Mouse (Mus musculus): ENCODE data around the gene Sntg2. TPM values are rescaled to one million over a fixed set of nuclear protein-coding genes. Genes with fewer than 3 reads are reported as not detected.

Gene Sntg2
- polyA plus RNA-seq, 1 experiment from 2014 or later: 7.8 TPM

DNA sequence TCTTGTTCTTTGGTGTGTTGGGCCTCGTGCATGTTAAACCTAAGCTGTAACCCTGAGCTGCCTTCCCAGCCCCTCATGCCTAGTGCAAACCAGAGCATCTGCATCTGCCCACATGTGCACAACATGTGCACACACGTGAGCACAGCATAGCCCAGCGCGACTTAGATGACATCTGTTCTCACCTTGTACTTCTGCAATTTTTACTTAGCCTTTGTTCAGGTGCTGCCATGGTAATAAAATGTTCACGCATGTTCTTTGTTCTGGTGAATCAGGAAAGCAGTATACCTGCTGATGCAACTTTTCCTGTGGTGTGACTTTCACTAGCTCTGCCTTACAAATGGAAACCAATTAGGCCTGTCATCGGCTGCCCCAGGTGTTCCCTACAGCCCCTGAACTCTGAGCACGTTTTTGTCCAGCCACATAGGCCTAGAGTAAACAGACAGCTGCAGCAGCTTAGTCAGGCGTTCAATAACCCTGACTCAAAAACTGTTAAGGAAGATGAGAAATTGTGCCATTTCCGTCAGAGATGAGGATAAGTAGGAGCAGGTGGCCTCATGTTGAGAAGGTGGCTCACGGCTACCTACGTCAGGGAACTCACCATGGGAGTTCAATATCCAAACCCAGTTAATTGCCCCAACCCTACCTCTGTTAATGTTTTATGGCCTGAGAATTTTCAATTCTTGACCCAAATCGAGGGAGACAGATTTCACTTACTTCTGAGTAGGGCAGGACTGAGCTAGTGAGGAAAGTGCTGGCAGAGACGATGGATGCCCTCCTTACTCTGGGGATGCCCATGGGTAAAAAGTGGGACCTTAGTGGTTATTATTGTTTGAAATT is 80.2 kb downstream of the Sntg2 start:
- Histone ChIP-seq H3K27me3 (ENCODE audit: insufficient read depth, low read length) (no peaks in the 10 kb centered on the region), H3K36me3 (ENCODE audit: insufficient read depth, low read length) (no peaks in the 10 kb centered on the region), H3K9me3 (ENCODE audit: low read length) (no peaks in the 10 kb centered on the region), H3K4me2 (replicated peaks; ENCODE audit: low read depth, low read length) (no peak overlapping the region), H3K4me1 (ENCODE audit: insufficient read depth, low read length) (no peaks in the 10 kb centered on the region), H3K9ac (replicated peaks; ENCODE audit: low read length) (no peak overlapping the region), H3K4me3 (ENCODE audit: low read length) (no peak overlapping the region), H3K27ac (ENCODE audit: low read length) (no peak overlapping the region)
- 73% methylated on average over 13 of the region's 13 CpGs for WGBS
- no peak for ATAC-seq (ENCODE audit: low FRiP score, low TSS enrichment)

DNA sequence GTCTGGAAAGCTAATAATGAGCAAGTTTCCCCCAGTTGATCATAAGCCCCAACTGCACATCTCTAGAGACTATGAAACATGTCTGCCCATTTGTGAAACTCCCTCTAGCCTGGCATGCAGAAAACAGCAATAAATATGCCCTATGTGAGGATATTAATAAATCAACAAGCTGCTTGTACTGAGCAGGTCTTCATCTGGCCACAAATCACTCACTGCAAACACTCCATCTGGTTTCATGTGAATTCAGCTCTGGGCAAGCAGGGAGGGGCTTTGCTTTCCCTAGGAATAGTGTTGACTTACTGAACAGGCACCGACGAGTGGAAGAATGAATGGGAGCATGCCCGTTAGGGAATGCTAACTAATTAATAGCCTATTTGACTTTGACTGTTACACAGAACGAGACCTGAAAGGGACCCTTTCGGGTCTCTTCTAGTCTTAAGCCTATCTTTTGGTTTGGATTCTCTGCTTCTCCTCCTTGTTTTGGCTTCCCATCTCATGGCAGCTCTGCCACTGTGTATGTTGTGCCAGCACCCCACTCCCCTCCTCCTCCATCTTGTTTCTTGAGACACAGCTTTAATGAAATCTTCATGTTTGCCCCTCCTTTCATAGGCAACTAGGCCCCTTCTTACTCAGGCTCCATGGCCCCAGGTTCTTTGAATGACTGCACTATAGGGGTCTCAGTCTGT is 86.1 kb downstream of the Sntg2 start:
- Histone ChIP-seq H3K4me1 (ENCODE audit: insufficient read depth, low read length) (no peaks in the 10 kb centered on the region), H3K36me3 (ENCODE audit: insufficient read depth, low read length) (no peaks in the 10 kb centered on the region), H3K27me3 (ENCODE audit: insufficient read depth, low read length) (no peaks in the 10 kb centered on the region), H3K4me3 (ENCODE audit: low read length) (no peak overlapping the region), H3K9me3 (ENCODE audit: low read length) (no peaks in the 10 kb centered on the region), H3K4me2 (replicated peaks; ENCODE audit: low read depth, low read length) (no peak overlapping the region), H3K27ac (ENCODE audit: low read length) (no peak overlapping the region), H3K9ac (replicated peaks; ENCODE audit: low read length) (no peak overlapping the region)
- no peak for ATAC-seq (ENCODE audit: low FRiP score, low TSS enrichment)
- 44% methylated on average over 5 of the region's 5 CpGs for WGBS

DNA sequence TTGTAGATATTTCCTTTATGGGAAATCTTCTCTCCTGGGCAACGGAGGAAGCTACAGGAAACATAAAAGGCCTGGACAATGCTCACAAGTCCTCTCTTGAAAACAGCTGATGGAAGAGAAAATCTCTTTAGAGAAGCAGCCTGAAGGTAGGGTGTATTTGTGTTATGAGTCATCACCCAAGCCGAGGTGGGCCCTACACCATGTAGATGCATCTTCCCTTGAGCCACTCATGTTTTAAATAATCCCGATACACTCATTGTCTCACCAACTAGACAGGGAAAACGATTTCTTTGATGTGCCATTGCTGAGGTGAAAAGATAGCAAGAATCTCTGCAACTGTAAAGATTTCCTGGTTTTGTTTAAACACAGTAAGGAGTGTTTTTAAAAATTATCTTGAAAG is 89.4 kb downstream of the Sntg2 start:
- Histone ChIP-seq H3K27ac (ENCODE audit: low read length) (no peak overlapping the region), H3K27me3 (ENCODE audit: insufficient read depth, low read length) (no peaks in the 10 kb centered on the region), H3K4me3 (ENCODE audit: low read length) (no peak overlapping the region), H3K4me1 (ENCODE audit: insufficient read depth, low read length) (no peaks in the 10 kb centered on the region), H3K9me3 (ENCODE audit: low read length) (no peaks in the 10 kb centered on the region), H3K9ac (replicated peaks; ENCODE audit: low read length) (no peak overlapping the region), H3K36me3 (ENCODE audit: insufficient read depth, low read length) (no peaks in the 10 kb centered on the region), H3K4me2 (replicated peaks; ENCODE audit: low read depth, low read length) (no peak overlapping the region)
- ATAC-seq (ENCODE audit: low FRiP score, low TSS enrichment): no peak
- WGBS: 73% methylated on average over 4 of the region's 4 CpGs

DNA sequence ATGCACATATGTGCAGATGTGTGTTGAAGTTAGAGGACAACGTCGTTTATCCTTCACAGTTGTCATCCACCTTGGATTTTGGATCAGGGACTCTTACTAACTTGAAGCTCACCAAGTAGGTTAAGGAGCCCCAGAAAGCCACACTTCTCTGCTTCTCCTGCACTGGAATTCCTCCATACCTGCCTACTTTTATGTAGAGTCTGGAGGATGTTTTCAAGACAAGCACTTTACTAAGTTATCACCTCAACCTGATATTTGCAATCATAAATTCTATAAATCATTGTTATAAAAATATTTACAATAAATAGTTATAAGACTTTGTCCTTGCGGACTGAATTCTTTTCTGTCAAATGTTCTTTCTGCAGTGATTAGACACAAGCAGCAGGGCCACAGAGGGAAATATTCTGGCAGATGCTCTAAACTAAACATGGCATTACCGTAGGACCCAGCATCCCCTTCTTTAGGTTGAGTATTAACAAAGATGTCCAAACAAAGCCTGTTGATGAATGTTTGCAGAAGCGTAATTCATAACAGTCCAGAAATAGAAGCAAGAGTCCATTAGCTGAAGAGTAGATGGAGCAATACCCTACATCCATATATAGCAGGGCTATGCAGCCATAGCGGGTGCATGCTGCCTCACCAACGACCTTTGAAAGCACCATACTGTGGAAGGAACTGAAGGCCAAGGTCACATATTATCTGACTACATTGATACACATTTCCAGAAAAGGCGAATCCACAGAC is 100.8 kb downstream of the Sntg2 start:
- ATAC-seq (ENCODE audit: low FRiP score, low TSS enrichment): no peak
- no peak overlapping the region for H3K27ac ChIP-seq (ENCODE audit: low read length)
- H3K4me2 ChIP-seq (replicated peaks; ENCODE audit: low read depth, low read length): no peak overlapping the region
- H3K36me3 ChIP-seq (ENCODE audit: insufficient read depth, low read length): no peaks in the 10 kb centered on the region
- 86% methylated on average over 8 of the region's 8 CpGs for WGBS
- H3K4me1 ChIP-seq (ENCODE audit: insufficient read depth, low read length): no peaks in the 10 kb centered on the region
- no peaks in the 10 kb centered on the region for H3K9me3 ChIP-seq (ENCODE audit: low read length)
- no peak overlapping the region for H3K9ac ChIP-seq (replicated peaks; ENCODE audit: low read length)
- no peaks in the 10 kb centered on the region for H3K27me3 ChIP-seq (ENCODE audit: insufficient read depth, low read length)
- no peak overlapping the region for H3K4me3 ChIP-seq (ENCODE audit: low read length)

DNA sequence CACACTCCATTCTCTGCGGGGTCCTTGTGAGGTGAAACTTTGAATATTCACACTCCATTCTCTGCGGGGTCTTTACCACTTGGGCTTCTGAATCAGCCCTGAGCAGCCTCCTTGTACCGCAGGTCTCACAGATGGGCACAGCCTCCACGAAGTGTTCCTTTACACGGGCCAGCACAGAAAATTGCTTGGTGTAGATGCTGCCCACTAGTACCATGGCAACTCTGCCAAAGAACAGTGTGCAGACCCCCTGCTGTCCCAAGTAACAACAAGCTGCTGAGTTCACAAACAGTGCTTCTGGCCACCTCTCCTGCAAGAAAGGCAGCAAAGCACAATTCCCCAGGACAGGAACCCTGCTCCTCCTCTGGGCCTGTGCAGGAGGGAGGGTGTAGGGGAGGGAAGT is 109.0 kb downstream of the Sntg2 start:
- H3K4me1 ChIP-seq (ENCODE audit: insufficient read depth, low read length): no peaks in the 10 kb centered on the region
- 63% methylated on average over 5 of the region's 5 CpGs for WGBS

DNA sequence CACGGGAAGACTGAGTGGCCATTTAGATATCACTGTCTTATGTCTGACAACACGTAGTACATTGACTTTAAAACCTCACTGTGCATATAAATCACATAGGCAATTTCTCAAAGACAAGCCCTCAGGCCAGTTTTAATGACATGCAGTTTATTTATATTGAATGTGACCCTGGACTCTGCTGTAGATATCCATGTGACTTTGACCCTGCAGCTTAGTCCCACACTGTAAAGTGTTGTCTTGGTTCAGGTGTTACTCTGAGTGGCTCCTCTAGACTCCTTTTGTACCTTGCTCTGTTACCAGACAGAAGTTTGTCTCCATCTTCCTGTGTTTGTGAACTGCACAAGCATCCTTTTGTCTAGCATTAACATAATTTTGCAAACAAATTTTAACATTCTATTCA is 112.0 kb downstream of the Sntg2 start:
- no peak for ATAC-seq (ENCODE audit: low FRiP score, low TSS enrichment)
- no peak overlapping the region for H3K9ac ChIP-seq (replicated peaks; ENCODE audit: low read length)
- 16% methylated on average over 2 of the region's 2 CpGs for WGBS
- no peaks in the 10 kb centered on the region for H3K27me3 ChIP-seq (ENCODE audit: insufficient read depth, low read length)
- H3K27ac ChIP-seq (ENCODE audit: low read length): no peak overlapping the region
- no peaks in the 10 kb centered on the region for H3K36me3 ChIP-seq (ENCODE audit: insufficient read depth, low read length)
- H3K9me3 ChIP-seq (ENCODE audit: low read length): no peaks in the 10 kb centered on the region
- no peak overlapping the region for H3K4me2 ChIP-seq (replicated peaks; ENCODE audit: low read depth, low read length)
- H3K4me1 ChIP-seq (ENCODE audit: insufficient read depth, low read length): no peaks in the 10 kb centered on the region
- H3K4me3 ChIP-seq (ENCODE audit: low read length): no peak overlapping the region

More for the DNA sequence above, 109.0 kb downstream of the Sntg2 start:
- H3K9me3 ChIP-seq (ENCODE audit: low read length): no peaks in the 10 kb centered on the region
- no peak for ATAC-seq (ENCODE audit: low FRiP score, low TSS enrichment)
- H3K9ac ChIP-seq (replicated peaks; ENCODE audit: low read length): no peak overlapping the region
- H3K36me3 ChIP-seq (ENCODE audit: insufficient read depth, low read length): no peaks in the 10 kb centered on the region
- no peak overlapping the region for H3K4me3 ChIP-seq (ENCODE audit: low read length)
- H3K27ac ChIP-seq (ENCODE audit: low read length): no peak overlapping the region
- H3K27me3 ChIP-seq (ENCODE audit: insufficient read depth, low read length): no peaks in the 10 kb centered on the region
- no peak overlapping the region for H3K4me2 ChIP-seq (replicated peaks; ENCODE audit: low read depth, low read length)

DNA sequence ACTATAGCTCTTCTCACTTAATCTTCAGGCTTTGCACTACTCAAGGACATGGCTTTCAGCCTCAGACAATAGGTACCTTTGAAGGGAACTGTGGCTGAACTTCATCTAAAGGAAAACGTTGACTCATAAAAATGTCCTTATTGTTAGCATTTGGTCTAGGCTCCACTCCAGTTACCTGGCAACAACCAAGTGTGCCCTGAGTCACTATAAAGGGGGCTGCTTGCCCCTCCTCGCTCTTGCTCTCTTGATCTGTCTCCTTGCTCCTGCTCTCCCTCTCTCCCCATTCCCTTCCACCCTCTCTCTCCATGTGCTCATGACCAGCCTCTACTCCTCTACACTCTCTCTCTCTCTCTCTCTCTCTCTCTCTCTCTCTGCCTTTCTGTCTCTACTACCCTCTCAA is 114.5 kb downstream of the Sntg2 start:
- ATAC-seq (ENCODE audit: low FRiP score, low TSS enrichment): no peak

DNA sequence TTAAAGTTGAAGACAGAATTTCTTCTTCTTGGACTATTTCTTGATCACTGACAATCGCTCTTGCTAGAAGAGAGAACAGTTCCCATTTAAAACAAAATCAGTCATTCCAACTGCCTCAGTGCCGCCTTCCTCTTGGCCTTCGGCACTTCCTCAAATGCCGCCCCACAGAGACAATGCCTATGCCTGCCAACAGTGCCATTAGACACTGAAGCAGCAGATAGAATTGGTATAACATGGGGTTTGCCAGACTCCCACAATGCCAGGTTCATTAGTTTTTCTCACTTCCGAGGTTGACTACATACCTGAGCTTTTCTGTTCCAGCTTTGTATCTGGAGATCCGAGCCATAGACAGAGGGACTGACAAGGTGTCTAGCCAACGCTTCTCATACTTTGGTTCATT is 115.5 kb downstream of the Sntg2 start:
- no peaks in the 10 kb centered on the region for H3K36me3 ChIP-seq (ENCODE audit: insufficient read depth, low read length)
- no peak overlapping the region for H3K9ac ChIP-seq (replicated peaks; ENCODE audit: low read length)
- no peaks in the 10 kb centered on the region for H3K27me3 ChIP-seq (ENCODE audit: insufficient read depth, low read length)
- H3K27ac ChIP-seq (ENCODE audit: low read length): no peak overlapping the region
- H3K4me3 ChIP-seq (ENCODE audit: low read length): no peak overlapping the region
- H3K4me1 ChIP-seq (ENCODE audit: insufficient read depth, low read length): no peaks in the 10 kb centered on the region
- no peak for ATAC-seq (ENCODE audit: low FRiP score, low TSS enrichment)
- H3K4me2 ChIP-seq (replicated peaks; ENCODE audit: low read depth, low read length): no peak overlapping the region
- WGBS: 94% methylated on average over 7 of the region's 7 CpGs
- H3K9me3 ChIP-seq (ENCODE audit: low read length): no peaks in the 10 kb centered on the region

More for the DNA sequence above, 114.5 kb downstream of the Sntg2 start:
- Histone ChIP-seq H3K4me1 (ENCODE audit: insufficient read depth, low read length) (no peaks in the 10 kb centered on the region), H3K27ac (ENCODE audit: low read length) (no peak overlapping the region), H3K4me2 (replicated peaks; ENCODE audit: low read depth, low read length) (no peak overlapping the region), H3K4me3 (ENCODE audit: low read length) (no peak overlapping the region), H3K9me3 (ENCODE audit: low read length) (no peaks in the 10 kb centered on the region), H3K9ac (replicated peaks; ENCODE audit: low read length) (no peak overlapping the region), H3K36me3 (ENCODE audit: insufficient read depth, low read length) (no peaks in the 10 kb centered on the region), H3K27me3 (ENCODE audit: insufficient read depth, low read length) (no peaks in the 10 kb centered on the region)
- 58% methylated on average over 2 of the region's 2 CpGs for WGBS

DNA sequence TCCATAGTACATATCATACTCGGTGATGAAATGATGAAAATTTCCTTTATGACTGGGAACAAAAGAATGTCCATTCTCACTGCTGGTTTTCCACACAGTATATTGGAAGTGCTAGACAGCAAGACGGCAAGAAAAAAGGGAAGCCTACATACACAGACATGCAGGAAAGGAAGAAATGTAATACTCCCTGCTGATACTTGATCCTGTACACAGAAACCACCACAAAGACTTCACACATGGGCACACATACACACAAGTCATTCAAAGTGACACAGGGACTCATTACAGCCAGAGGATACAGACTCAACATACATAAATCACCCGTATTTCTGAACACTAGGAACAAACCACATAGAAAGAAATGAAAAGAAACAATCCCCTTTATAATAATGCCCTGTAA is 117.0 kb downstream of the Sntg2 start:
- no peak overlapping the region for H3K9ac ChIP-seq (replicated peaks; ENCODE audit: low read length)
- no peak overlapping the region for H3K4me2 ChIP-seq (replicated peaks; ENCODE audit: low read depth, low read length)
- H3K36me3 ChIP-seq (ENCODE audit: insufficient read depth, low read length): no peaks in the 10 kb centered on the region
- ATAC-seq (ENCODE audit: low FRiP score, low TSS enrichment): no peak
- no peaks in the 10 kb centered on the region for H3K9me3 ChIP-seq (ENCODE audit: low read length)
- H3K4me3 ChIP-seq (ENCODE audit: low read length): no peak overlapping the region
- H3K27ac ChIP-seq (ENCODE audit: low read length): no peak overlapping the region
- 61% methylated on average over 3 of the region's 3 CpGs for WGBS
- no peaks in the 10 kb centered on the region for H3K27me3 ChIP-seq (ENCODE audit: insufficient read depth, low read length)
- no peaks in the 10 kb centered on the region for H3K4me1 ChIP-seq (ENCODE audit: insufficient read depth, low read length)

Measured in kidney, embryonic 16.5 days (tissue).